Mouse (Mus musculus) hindbrain, embryonic 11.5 days (tissue): ENCODE measurements around the gene Atp1a4. TPM values are rescaled to one million over a fixed set of nuclear protein-coding genes. Genes with fewer than 3 reads are reported as not detected.

Source experiments
- ATAC-seq: fragments of 200-750 bp; cut with Nextera tagmentation; 2 replicates; pipeline ENCODE4 v1.8.0; 2017; ENCODE audit warnings: mild to moderate bottlenecking, moderate TSS enrichment, moderate library complexity; ENCODE audit not compliant: low FRiP score
- DNase-seq: peaks from one replicate; pipeline ENCODE4 v3.0.0-alpha.2; 2015; ENCODE audit warnings: low spot score
- H3K27ac ChIP-seq: fragments of 300-500 bp; sonication (generic); 2 replicates; pipeline ENCODE4 v1.5.1; 2014; ENCODE audit warnings: mild to moderate bottlenecking, low read depth, low read length
- H3K27me3 ChIP-seq: fragments of 300-500 bp; sonication (generic); 2 replicates; pipeline ENCODE4 v1.6.1; 2014; ENCODE audit warnings: mild to moderate bottlenecking, low read length, moderate library complexity, mixed read lengths; ENCODE audit not compliant: control insufficient read depth, insufficient read depth
- H3K36me3 ChIP-seq: fragments of 300-500 bp; sonication (generic); 2 replicates; pipeline ENCODE4 v1.6.1; 2014; ENCODE audit warnings: mild to moderate bottlenecking, low read length, moderate library complexity, mixed read lengths; ENCODE audit not compliant: control insufficient read depth, insufficient read depth
- H3K4me1 ChIP-seq: fragments of 300-500 bp; sonication (generic); replicated peaks from 2 replicates; pipeline ENCODE4 v1.6.1; 2014; ENCODE audit warnings: low read length, mixed read lengths; ENCODE audit not compliant: control insufficient read depth, insufficient read depth
- H3K4me2 ChIP-seq: fragments of 300-500 bp; sonication (generic); replicated peaks from 2 replicates; pipeline ENCODE4 v1.6.1; 2014; ENCODE audit warnings: mild to moderate bottlenecking, low read depth, low read length
- H3K4me3 ChIP-seq: fragments of 300-500 bp; sonication (generic); 2 replicates; pipeline ENCODE4 v1.5.1; 2014; ENCODE audit warnings: low read depth, low read length
- H3K9ac ChIP-seq: fragments of 300-500 bp; sonication (generic); 2 replicates; pipeline ENCODE4 v1.6.1; 2014; ENCODE audit warnings: low read depth, low read length
- H3K9me3 ChIP-seq: fragments of 300-500 bp; sonication (generic); 2 replicates; pipeline ENCODE4 v1.6.1; 2016; ENCODE audit warnings: low read length; ENCODE audit not compliant: control insufficient read depth
- WGBS: fragments of 180-500 bp; shearing (Covaris S2); extraction: QIAGEN DNeasy Blood & Tissue Kit; methylation state at CpG from one replicate; pipeline ENCODE4 v1.1.7; 2014; 5-methylcytosine and 5-hydroxymethylcytosine counted together
- polyA plus RNA-seq: library from polyadenylated mRNA; unstranded; fragments of >200 nt; fragmentation: Nextera tagmentation; extraction: Ambion mirVana; gene quantifications from 2 replicates; pipeline ENCODE4 v1.2.1, GENCODE M21; 2014

Atp1a4 gene
- polyA plus RNA-seq, 1 experiment from 2014 or later, result not detected

DNA sequence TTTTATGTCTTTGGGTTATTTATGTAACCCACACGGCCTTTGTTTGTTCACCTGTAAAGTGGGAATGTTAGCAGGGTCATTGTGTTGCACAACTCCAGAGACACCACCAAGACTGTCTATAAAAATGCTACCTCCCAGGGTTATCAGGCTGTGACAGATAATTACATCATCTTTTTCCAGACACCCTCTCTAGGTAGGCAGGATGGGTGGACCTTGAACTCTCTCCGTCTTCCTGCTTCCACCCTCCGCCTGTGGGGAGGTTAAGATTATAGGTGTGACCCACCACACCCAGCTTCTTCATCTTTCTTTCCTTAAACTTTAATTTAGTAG is 31.4 kb upstream of the Atp1a4 start:
- Histone ChIP-seq H3K4me1 (no peaks in the 10 kb centered on the region), H3K9ac (no peak overlapping the region), H3K9me3 (no peaks in the 10 kb centered on the region), H3K4me2 (no peak overlapping the region), H3K27ac (no peak overlapping the region), H3K36me3 (no peaks in the 10 kb centered on the region), H3K4me3 (no peak overlapping the region), H3K27me3 (no peaks in the 10 kb centered on the region)
- WGBS, result 89% methylated on average over 3 of the region's 3 CpGs
- ATAC-seq (no peak), DNase-seq (no peak)

DNA sequence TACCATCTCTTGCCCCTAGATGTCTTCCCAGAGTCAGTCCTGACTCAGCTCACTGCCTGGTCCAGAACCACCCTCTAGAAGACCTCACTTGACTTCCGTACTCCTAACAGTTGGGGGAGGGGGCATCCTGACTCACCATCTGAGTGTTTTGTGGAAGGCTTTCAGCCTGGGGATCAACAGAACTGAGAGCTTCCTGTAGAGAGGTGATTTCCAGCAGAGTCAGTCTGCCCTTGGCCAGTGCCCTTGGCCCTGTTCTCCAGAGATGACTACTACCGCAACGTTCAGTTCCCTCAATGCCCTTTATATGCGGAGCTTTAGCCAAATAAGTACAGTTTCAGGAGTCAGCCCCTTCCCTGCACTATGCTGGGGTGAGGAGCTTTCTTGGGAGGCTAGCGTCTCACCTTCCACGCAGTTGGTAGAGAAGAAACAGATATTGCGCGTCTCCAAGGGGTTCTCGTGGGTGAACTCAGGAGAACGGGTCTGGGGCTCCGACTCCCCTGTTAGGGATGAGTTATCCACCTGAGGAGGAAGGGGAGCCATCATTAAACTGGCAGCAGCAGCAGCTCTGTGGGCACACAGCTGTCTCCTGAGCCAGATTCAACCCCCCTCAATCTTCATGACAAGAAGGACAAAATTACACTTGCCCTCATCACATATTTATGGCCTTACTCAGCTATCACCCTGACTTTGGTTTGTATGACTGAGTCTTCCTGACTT is 30.8 kb upstream of the Atp1a4 start:
- Histone ChIP-seq H3K9me3 (no peaks in the 10 kb centered on the region), H3K4me1 (no peaks in the 10 kb centered on the region), H3K4me2 (no peak overlapping the region), H3K27ac (no peak overlapping the region), H3K4me3 (no peak overlapping the region), H3K36me3 (no peaks in the 10 kb centered on the region), H3K9ac (no peak overlapping the region), H3K27me3 (no peaks in the 10 kb centered on the region)
- WGBS, result 90% methylated on average over 11 of the region's 11 CpGs
- no peak for ATAC-seq
- no peak for DNase-seq

DNA sequence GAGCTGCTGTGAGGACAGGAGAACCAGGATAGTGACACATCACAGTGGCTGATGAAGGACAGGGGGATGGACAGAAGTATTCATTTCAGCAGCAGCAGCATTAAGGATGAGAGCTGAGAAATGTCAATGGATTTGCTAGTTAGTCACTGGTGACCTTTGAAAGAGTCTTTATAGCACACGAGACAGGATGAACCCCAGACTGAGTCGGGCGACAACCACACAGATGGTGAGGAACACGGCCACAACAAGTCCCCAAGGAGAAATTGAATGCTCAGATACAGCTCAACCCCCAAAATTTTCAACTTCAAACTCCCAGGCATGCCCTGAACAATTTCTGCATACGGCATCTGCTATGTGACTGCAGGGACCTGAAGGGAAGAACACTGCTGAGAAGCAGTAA is 28.5 kb upstream of the Atp1a4 start:
- no peak overlapping the region for H3K4me2 ChIP-seq
- no peaks in the 10 kb centered on the region for H3K36me3 ChIP-seq
- H3K9ac ChIP-seq, result no peak overlapping the region
- H3K27ac ChIP-seq, result no peak overlapping the region
- DNase-seq, result no peak
- H3K4me3 ChIP-seq, result no peak overlapping the region
- no peaks in the 10 kb centered on the region for H3K9me3 ChIP-seq
- no peaks in the 10 kb centered on the region for H3K4me1 ChIP-seq
- ATAC-seq, result no peak
- H3K27me3 ChIP-seq, result no peaks in the 10 kb centered on the region
- WGBS, result 74% methylated on average over 5 of the region's 5 CpGs

DNA sequence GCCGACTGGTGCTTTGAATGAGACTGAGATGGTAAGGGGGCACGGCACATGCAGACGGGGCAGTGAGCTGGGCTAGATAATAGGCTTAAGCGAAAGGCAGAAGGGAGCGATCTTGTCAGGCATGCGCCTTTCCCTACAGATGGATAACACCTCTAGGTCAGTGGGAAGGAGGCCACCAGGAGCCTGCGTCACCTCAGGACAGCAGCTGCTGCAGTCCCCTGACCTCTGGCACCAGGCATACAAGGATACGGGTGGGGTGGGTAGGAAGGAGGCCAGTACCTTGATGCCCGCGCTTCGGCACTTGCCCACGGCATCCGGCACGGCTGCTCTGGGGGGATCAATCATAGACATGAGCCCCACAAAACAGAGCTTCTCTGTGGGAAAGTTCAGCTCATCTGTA is 26.0 kb upstream of the Atp1a4 start:
- no peak overlapping the region for H3K4me2 ChIP-seq
- DNase-seq, result no peak
- no peaks in the 10 kb centered on the region for H3K27me3 ChIP-seq
- no peaks in the 10 kb centered on the region for H3K36me3 ChIP-seq
- no peaks in the 10 kb centered on the region for H3K4me1 ChIP-seq
- H3K27ac ChIP-seq, result no peak overlapping the region
- 90% methylated on average over 14 of the region's 14 CpGs for WGBS
- no peak overlapping the region for H3K4me3 ChIP-seq
- H3K9ac ChIP-seq, result no peak overlapping the region
- ATAC-seq, result no peak
- no peaks in the 10 kb centered on the region for H3K9me3 ChIP-seq

DNA sequence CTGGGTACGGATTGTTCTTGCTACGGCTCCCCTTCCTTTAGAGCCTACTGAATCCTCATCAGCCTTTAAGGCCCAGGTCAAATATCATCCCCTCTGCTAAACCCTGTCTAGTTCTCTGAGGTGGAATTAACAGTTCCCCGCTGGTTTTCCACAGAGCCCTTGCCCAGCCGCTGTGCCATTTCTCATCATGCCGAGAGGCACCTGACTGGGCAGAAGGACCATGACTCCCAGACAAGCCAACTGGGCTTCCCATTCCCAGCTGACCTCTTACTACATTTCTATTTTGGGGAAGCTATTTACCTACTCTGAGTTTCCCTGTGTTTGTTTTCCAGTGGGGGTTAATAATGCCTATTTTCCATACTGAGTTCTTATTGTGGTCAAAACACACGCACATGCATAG is 24.9 kb upstream of the Atp1a4 start:
- Histone ChIP-seq H3K4me3 (no peak overlapping the region), H3K9ac (no peak overlapping the region), H3K27ac (no peak overlapping the region), H3K27me3 (no peaks in the 10 kb centered on the region), H3K4me1 (no peaks in the 10 kb centered on the region), H3K4me2 (no peak overlapping the region), H3K9me3 (no peaks in the 10 kb centered on the region), H3K36me3 (no peaks in the 10 kb centered on the region)
- whole genome bisulfite sequencing, result 91% methylated on average over 6 of the region's 6 CpGs
- DNase-seq (no peak), ATAC-seq (no peak)

DNA sequence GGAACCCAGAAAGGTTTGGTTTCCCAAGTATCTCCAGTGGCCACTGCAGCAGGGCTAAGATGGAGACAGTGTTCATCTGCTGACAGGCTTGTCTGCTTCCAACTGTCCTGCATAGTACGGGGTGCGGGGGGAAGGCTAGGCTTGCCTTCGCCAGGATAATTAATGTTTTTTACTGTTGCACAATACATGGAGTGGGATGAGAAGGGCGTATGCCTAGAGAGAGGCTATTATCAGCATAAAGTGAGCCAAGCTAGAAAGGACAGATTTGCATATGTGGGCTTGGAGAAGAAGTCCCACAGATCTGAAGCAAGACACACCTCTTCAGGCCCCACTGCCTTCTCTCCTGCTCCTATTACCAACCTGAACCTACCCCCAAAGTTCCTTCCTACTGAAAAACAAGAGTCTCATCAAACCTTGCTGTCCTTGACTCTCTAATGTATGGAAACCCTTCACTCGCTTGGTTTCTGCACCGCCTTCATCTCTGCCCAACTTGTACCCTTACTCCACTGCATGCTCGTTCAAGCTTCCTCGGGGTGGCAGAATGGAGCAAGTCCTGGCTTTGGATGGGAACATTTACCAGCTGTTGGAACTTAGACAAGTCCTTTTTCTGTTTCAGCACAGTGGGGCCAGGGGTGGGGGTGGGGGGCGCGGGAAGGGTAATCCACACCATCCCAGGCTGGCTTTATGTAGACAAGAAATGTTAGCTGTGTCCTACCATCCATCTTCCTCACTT is 23.5 kb upstream of the Atp1a4 start:
- no peak for DNase-seq
- Histone ChIP-seq H3K9me3 (no peaks in the 10 kb centered on the region), H3K4me2 (no peak overlapping the region), H3K36me3 (no peaks in the 10 kb centered on the region), H3K4me1 (no peaks in the 10 kb centered on the region), H3K27me3 (no peaks in the 10 kb centered on the region), H3K27ac (no peak overlapping the region), H3K4me3 (no peak overlapping the region), H3K9ac (no peak overlapping the region)
- no peak for ATAC-seq
- WGBS, result 83% methylated on average over 10 of the region's 10 CpGs

DNA sequence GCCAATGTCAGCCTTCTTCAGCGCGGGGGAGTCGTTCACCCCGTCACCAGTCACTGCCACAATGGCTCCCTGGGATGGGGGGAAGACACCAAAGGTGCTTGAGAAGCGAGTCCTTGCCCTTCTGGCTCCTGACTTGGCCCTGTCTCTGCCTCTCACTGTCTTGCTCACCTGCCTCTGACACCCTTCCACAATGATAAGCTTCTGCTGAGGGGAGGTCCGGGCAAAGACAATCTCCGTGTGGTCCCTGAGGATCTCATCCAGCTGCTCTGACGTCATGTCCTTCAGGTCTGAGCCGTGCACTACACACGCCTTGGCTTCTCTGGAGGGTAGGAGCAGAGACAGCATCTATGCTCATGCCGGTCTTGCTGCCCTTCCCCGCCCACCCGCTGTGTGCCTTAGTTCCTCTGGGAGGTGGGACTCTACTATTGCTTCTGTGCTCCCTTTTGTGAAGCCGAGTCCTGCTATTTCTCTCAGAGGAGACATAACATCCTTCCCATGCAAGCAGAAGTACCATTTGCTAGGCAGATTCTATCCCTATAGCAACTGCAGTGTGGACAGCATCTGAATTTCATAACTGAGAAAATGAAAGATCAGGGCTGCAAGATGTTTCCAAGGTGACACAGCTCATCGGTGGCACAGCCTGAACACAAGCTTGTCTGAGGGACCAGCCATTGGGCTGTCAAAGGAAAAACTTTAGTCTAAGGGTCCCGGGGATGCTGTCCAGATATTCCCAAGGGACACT is 21.7 kb upstream of the Atp1a4 start:
- DNase-seq (no peak), ATAC-seq (no peak)
- H3K4me2 ChIP-seq, result no peak overlapping the region
- H3K9ac ChIP-seq, result no peak overlapping the region
- no peak overlapping the region for H3K27ac ChIP-seq
- 81% methylated on average over 16 of the region's 16 CpGs for WGBS
- no peaks in the 10 kb centered on the region for H3K36me3 ChIP-seq
- no peaks in the 10 kb centered on the region for H3K27me3 ChIP-seq
- no peaks in the 10 kb centered on the region for H3K4me1 ChIP-seq
- H3K4me3 ChIP-seq, result no peak overlapping the region
- H3K9me3 ChIP-seq, result no peaks in the 10 kb centered on the region

DNA sequence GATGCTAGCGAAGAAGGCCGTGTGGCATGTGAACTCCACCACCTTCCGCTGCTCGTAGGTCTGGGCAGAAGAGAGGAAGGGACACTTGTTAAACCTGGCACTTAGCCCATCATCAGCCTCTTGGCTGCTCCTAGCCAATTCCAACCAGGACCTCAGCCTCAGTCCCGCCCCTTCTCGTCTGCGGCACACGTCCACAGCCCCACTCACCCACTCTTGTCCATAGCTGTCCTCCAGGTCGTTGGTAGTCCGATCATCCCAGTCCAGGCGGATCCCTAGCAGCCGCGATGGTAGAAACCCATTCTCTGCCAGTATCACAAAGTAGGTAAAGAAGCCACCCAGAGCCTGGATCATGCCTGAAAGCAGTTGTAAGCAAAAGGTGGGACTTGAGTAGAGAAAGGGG is 20.1 kb upstream of the Atp1a4 start:
- H3K27me3 ChIP-seq, result no peaks in the 10 kb centered on the region
- H3K4me2 ChIP-seq, result no peak overlapping the region
- no peaks in the 10 kb centered on the region for H3K9me3 ChIP-seq
- H3K27ac ChIP-seq, result no peak overlapping the region
- no peaks in the 10 kb centered on the region for H3K4me1 ChIP-seq
- H3K9ac ChIP-seq, result no peak overlapping the region
- no peak for ATAC-seq
- 91% methylated on average over 13 of the region's 13 CpGs for WGBS
- DNase-seq, result no peak
- H3K36me3 ChIP-seq, result no peaks in the 10 kb centered on the region
- H3K4me3 ChIP-seq, result no peak overlapping the region

DNA sequence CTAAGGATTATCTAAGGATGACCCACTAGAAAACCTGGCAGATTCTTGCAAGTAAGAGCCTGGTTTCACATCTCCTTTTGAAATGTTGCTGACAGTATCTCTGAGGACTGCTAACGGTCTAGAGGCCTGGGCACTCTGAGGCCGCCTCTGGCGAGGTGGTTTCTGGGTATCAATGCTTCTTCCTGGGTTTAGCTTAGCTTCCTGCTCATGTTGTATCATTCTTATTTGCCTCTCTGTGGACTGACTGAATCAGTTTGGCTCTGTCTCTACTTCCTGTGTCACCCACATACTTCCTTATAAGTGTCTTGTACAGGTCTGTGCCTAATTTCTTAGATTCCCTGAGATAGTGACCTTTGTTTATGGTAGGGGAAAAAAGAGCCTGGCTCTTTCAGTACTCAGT is 19.0 kb upstream of the Atp1a4 start:
- no peaks in the 10 kb centered on the region for H3K9me3 ChIP-seq
- WGBS, result 85% methylated on average over 3 of the region's 3 CpGs
- no peak overlapping the region for H3K9ac ChIP-seq
- no peak overlapping the region for H3K4me3 ChIP-seq
- no peak for DNase-seq
- H3K36me3 ChIP-seq, result no peaks in the 10 kb centered on the region
- no peak overlapping the region for H3K27ac ChIP-seq
- no peaks in the 10 kb centered on the region for H3K27me3 ChIP-seq
- H3K4me2 ChIP-seq, result no peak overlapping the region
- H3K4me1 ChIP-seq, result no peaks in the 10 kb centered on the region
- ATAC-seq, result no peak
